Mouse (Mus musculus) midbrain, embryonic 13.5 days (tissue): ENCODE data around the gene Slc39a3. TPM values are rescaled to one million over a fixed set of nuclear protein-coding genes. Genes with fewer than 3 reads are reported as not detected.

Experiments
- ATAC-seq: fragments of 200-750 bp; cut with Nextera tagmentation; 2 replicates; pipeline ENCODE4 v1.8.0; 2017; ENCODE audit warnings: mild to moderate bottlenecking, moderate TSS enrichment, moderate library complexity
- H3K27ac ChIP-seq: fragments of 300-500 bp; sonication (generic); 2 replicates; pipeline ENCODE4 v1.5.1; 2015; ENCODE audit warnings: inconsistent platforms, mild to moderate bottlenecking, moderate library complexity
- H3K27me3 ChIP-seq: fragments of 300-500 bp; sonication (generic); 2 replicates; pipeline ENCODE4 v1.6.1; 2015; ENCODE audit warnings: mild to moderate bottlenecking, inconsistent platforms
- H3K36me3 ChIP-seq: fragments of 300-500 bp; sonication (generic); 2 replicates; pipeline ENCODE4 v1.6.1; 2015; ENCODE audit warnings: mild to moderate bottlenecking, inconsistent platforms
- H3K4me1 ChIP-seq: fragments of 300-500 bp; sonication (generic); replicated peaks from 2 replicates; pipeline ENCODE4 v1.6.1; 2015; ENCODE audit warnings: inconsistent platforms
- H3K4me2 ChIP-seq: fragments of 300-500 bp; sonication (generic); replicated peaks from 2 replicates; pipeline ENCODE4 v1.6.1; 2015; ENCODE audit warnings: moderate library complexity, mild to moderate bottlenecking, inconsistent platforms
- H3K4me3 ChIP-seq: fragments of 300-500 bp; sonication (generic); replicated peaks from 2 replicates; pipeline ENCODE4 v1.5.1; 2015; ENCODE audit warnings: mild to moderate bottlenecking, inconsistent platforms
- H3K9ac ChIP-seq: fragments of 300-500 bp; sonication (generic); replicated peaks from 2 replicates; pipeline ENCODE4 v1.6.1; 2015; ENCODE audit warnings: mild to moderate bottlenecking, inconsistent platforms
- H3K9me3 ChIP-seq: fragments of 300-500 bp; sonication (generic); 2 replicates; pipeline ENCODE4 v1.6.1; 2016; ENCODE audit warnings: mild to moderate bottlenecking, inconsistent platforms
- WGBS: fragments of 180-500 bp; shearing (Covaris S2); methylation state at CpG from one replicate; pipeline ENCODE4 v1.1.7; 2015; 5-methylcytosine and 5-hydroxymethylcytosine counted together
- polyA plus RNA-seq: library from polyadenylated mRNA; unstranded; fragments of >200 nt; fragmentation: Nextera tagmentation; extraction: Ambion mirVana; gene quantifications from 2 replicates; pipeline ENCODE4 v1.2.1, GENCODE M21; 2015

Gene Slc39a3
- polyA plus RNA-seq, 1 experiment from 2014 or later, result 43.5 TPM

DNA sequence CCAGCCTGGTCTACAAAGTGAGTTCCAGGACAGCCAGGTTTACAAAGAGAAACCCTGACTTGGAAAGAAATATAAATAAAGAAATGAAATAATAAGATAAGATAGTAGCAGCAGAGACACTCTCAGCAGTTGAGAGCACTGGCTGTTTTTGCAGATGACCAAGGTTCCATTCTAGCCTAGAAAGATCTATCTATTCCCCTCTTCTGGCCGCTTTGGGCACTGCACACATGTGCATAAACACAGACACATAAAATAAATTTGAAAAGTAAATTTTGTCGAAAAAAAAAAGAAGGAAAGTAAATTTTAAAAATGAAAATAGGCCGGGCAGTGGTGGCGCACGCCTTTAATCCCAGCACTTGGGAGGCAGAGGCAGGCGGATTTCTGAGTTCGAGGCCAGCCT, 975 bp downstream of the Slc39a3 start:
- Histone ChIP-seq H3K27me3 (no peaks in the 10 kb centered on the region), H3K36me3 (peaks cover 28% of the 10 kb centered on the region), H3K27ac (no peak overlapping the region), H3K9me3 (no peaks in the 10 kb centered on the region), H3K4me2 (no peak overlapping the region), H3K9ac (no peak overlapping the region), H3K4me1 (peaks cover 27% of the 10 kb centered on the region), H3K4me3 (no peak overlapping the region)
- no peak for ATAC-seq
- 72% methylated on average over 7 of the region's 7 CpGs for WGBS

- no peak for ATAC-seq
- Histone ChIP-seq H3K4me2 (no peak overlapping the region), H3K4me1 (peaks cover 25% of the 10 kb centered on the region), H3K4me3 (no peak overlapping the region), H3K27me3 (no peaks in the 10 kb centered on the region), H3K36me3 (peaks cover 47% of the 10 kb centered on the region), H3K9ac (no peak overlapping the region), H3K9me3 (no peaks in the 10 kb centered on the region), H3K27ac (no peak overlapping the region)
- 83% methylated on average over 10 of the region's 10 CpGs for WGBS
These were observed 3.6 kb downstream of the Slc39a3 start for GRCm38 (mm10) chr10:81033586-81033985.

- Histone ChIP-seq H3K4me2 (no peak overlapping the region), H3K9me3 (no peaks in the 10 kb centered on the region), H3K4me3 (no peak overlapping the region), H3K36me3 (peaks cover 46% of the 10 kb centered on the region), H3K27me3 (peaks cover 9% of the 10 kb centered on the region), H3K4me1 (peaks cover 14% of the 10 kb centered on the region), H3K9ac (no peak overlapping the region), H3K27ac (no peak overlapping the region)
- WGBS, result 74% methylated on average over 10 of the region's 10 CpGs
- no peak for ATAC-seq
These were observed 8.2 kb downstream of the Slc39a3 start for GRCm38 (mm10) chr10:81029031-81029430.

GRCm38 (mm10) chr10:81028219-81028618, 9.0 kb downstream of the Slc39a3 start:
- H3K4me2 ChIP-seq, result no peak overlapping the region
- H3K4me1 ChIP-seq, result peaks cover 11% of the 10 kb centered on the region
- H3K36me3 ChIP-seq, result peaks cover 38% of the 10 kb centered on the region
- no peaks in the 10 kb centered on the region for H3K9me3 ChIP-seq
- no peak overlapping the region for H3K27ac ChIP-seq
- H3K4me3 ChIP-seq, result no peak overlapping the region
- no peak overlapping the region for H3K9ac ChIP-seq
- ATAC-seq, result no peak
- peaks cover 16% of the 10 kb centered on the region for H3K27me3 ChIP-seq

GRCm38 (mm10) chr10:81027331-81027730, 9.9 kb downstream of the Slc39a3 start:
- Histone ChIP-seq H3K4me2 (no peak overlapping the region), H3K36me3 (peaks cover 29% of the 10 kb centered on the region), H3K4me1 (peaks cover 11% of the 10 kb centered on the region), H3K9ac (no peak overlapping the region), H3K27ac (no peak overlapping the region), H3K4me3 (no peak overlapping the region), H3K27me3 (peaks cover 23% of the 10 kb centered on the region), H3K9me3 (no peaks in the 10 kb centered on the region)
- no peak for ATAC-seq
- 73% methylated on average over 4 of the region's 4 CpGs for WGBS

GRCm38 (mm10) chr10:81026857-81027256, 10.4 kb downstream of the Slc39a3 start:
- 88% methylated on average over 5 of the region's 5 CpGs for whole genome bisulfite sequencing
- ATAC-seq, result no peak

GRCm38 (mm10) chr10:81025639-81026275, 11.5 kb downstream of the Slc39a3 start, which contains the start of gene Diras1:
Gene Diras1, minus strand, starts transcription at chr10:81025662.
- Histone ChIP-seq H3K36me3 (peaks cover 15% of the 10 kb centered on the region), H3K9me3 (no peaks in the 10 kb centered on the region), H3K4me3 (peak within 1 kb of the TSS; percentile 57), H3K9ac (peak within 1 kb of the TSS; percentile 85), H3K27me3 (peaks cover 33% of the 10 kb centered on the region), H3K27ac (no peak within 1 kb of the TSS), H3K4me1 (peaks cover 16% of the 10 kb centered on the region), H3K4me2 (peak within 1 kb of the TSS; percentile 77)
- 0 out of 2 replicates have a peak, but pooled peaks have one; percentile 3 for ATAC-seq
- 47% methylated on average over 12 of the region's 12 CpGs for WGBS

More at GRCm38 (mm10) chr10:81026857-81027256, 10.4 kb downstream of the Slc39a3 start:
- H3K4me2 ChIP-seq, result no peak overlapping the region
- peaks cover 25% of the 10 kb centered on the region for H3K36me3 ChIP-seq
- H3K9ac ChIP-seq, result no peak overlapping the region
- peaks cover 16% of the 10 kb centered on the region for H3K4me1 ChIP-seq
- H3K4me3 ChIP-seq, result no peak overlapping the region
- H3K27ac ChIP-seq, result no peak overlapping the region
- no peaks in the 10 kb centered on the region for H3K9me3 ChIP-seq
- peaks cover 27% of the 10 kb centered on the region for H3K27me3 ChIP-seq

GRCm38 (mm10) chr10:81025047-81025621, 12.1 kb downstream of the Slc39a3 start:
- H3K36me3 ChIP-seq, result peaks cover 12% of the 10 kb centered on the region
- 2% methylated on average over 22 of the region's 43 CpGs for WGBS
- peak overlapping the region; percentile 85 for H3K9ac ChIP-seq
- H3K27me3 ChIP-seq, result peaks cover 33% of the 10 kb centered on the region
- H3K4me1 ChIP-seq, result peaks cover 16% of the 10 kb centered on the region
- no peak overlapping the region for H3K27ac ChIP-seq
- peak overlapping the region; percentile 77 for H3K4me2 ChIP-seq
- ATAC-seq, result peak; percentile 61
- no peaks in the 10 kb centered on the region for H3K9me3 ChIP-seq
- peak overlapping the region; percentile 57 for H3K4me3 ChIP-seq

GRCm38 (mm10) chr10:81024346-81024937, 12.8 kb downstream of the Slc39a3 start:
- Histone ChIP-seq H3K27ac (no peak overlapping the region), H3K27me3 (peaks cover 33% of the 10 kb centered on the region), H3K4me2 (peak overlapping the region; percentile 77), H3K9me3 (no peaks in the 10 kb centered on the region), H3K36me3 (0 out of 2 replicates have a peak, but pooled peaks cover 5% of the 10 kb centered on the region), H3K9ac (peak overlapping the region; percentile 85), H3K4me3 (peak overlapping the region; percentile 57), H3K4me1 (peaks cover 16% of the 10 kb centered on the region)
- ATAC-seq, result peak; percentile 51
- 73% methylated on average over 5 of the region's 5 CpGs for WGBS

GRCm38 (mm10) chr10:81022744-81023143, 14.5 kb downstream of the Slc39a3 start:
- WGBS, result 64% methylated on average over 8 of the region's 8 CpGs
- 0 out of 2 replicates have a peak, but pooled peaks cover 4% of the 10 kb centered on the region for H3K36me3 ChIP-seq
- H3K4me2 ChIP-seq, result no peak overlapping the region
- peaks cover 33% of the 10 kb centered on the region for H3K27me3 ChIP-seq
- no peak overlapping the region for H3K27ac ChIP-seq
- H3K4me1 ChIP-seq, result peaks cover 16% of the 10 kb centered on the region
- no peak for ATAC-seq
- H3K9ac ChIP-seq, result no peak overlapping the region
- no peak overlapping the region for H3K4me3 ChIP-seq
- no peaks in the 10 kb centered on the region for H3K9me3 ChIP-seq

DNA sequence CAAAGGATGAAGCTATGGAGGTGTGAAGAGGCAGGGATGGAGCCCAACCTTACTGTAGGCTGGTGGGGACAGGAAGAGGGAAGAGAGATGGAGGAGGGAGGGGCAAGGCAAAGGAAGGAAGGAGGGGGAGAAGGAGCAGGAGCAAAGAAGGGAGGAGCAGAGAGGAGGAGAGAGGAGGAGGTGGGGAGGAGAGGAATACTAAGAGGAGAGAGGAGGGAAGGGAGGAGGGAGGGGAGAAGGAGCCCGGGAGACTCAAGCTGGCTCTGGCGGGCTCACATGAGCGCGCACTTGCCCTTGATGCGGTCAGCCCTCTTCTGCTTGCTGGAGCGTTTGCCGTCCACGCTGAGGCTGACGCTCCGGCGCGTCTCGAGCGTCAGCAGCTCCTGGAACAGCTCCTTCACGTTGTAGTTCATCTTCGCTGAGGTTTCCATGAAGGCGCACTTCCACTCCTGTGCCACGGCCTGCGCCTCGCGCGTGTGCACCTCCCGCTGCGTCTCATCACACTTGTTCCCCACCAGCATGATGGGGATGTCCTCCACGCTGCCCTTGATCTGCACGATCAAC, 15.6 kb downstream of the Slc39a3 start:
- WGBS, result 22% methylated on average over 24 of the region's 26 CpGs
- Histone ChIP-seq H3K36me3 (0 out of 2 replicates have a peak, but pooled peaks cover 4% of the 10 kb centered on the region), H3K27me3 (peaks cover 33% of the 10 kb centered on the region), H3K4me1 (peaks cover 16% of the 10 kb centered on the region), H3K9ac (peak overlapping the region; percentile 39; the same call in 1 of the 2 replicates), H3K4me3 (no peak overlapping the region), H3K9me3 (no peaks in the 10 kb centered on the region), H3K4me2 (peak overlapping the region; percentile 6; the same call in 1 of the 2 replicates), H3K27ac (no peak overlapping the region)
- ATAC-seq, result no peak

DNA sequence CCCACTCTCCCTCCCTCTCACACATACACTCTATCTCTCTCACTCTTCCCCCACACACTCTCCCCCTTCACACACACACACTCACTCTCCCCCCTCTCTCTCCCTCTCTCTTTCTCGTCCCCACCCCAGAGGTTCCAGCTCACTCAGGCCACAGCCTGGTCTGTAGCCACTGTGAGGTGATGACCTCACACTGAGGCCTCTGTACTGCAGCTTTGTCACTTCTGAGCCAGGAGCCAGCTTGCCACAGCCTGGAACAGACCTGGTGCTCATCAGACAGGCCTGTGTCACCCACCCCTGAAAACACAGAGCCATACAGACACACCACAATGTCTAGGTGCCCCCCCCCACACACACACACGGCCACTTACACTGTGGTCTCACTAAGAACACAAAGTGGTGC, 17.0 kb downstream of the Slc39a3 start:
- 0 out of 2 replicates have a peak, but pooled peaks cover 4% of the 10 kb centered on the region for H3K36me3 ChIP-seq
- WGBS, result 63% methylated on average over 2 of the region's 2 CpGs

More for the DNA sequence above, 17.0 kb downstream of the Slc39a3 start:
- Histone ChIP-seq H3K4me3 (no peak overlapping the region), H3K9me3 (no peaks in the 10 kb centered on the region), H3K9ac (no peak overlapping the region; the same call in 1 of the 2 replicates), H3K4me1 (peaks cover 15% of the 10 kb centered on the region), H3K27ac (no peak overlapping the region), H3K27me3 (peaks cover 33% of the 10 kb centered on the region), H3K4me2 (no peak overlapping the region)
- no peak for ATAC-seq
